Mouse (Mus musculus) midbrain, postnatal 0 days (tissue): Measurements from ENCODE around the gene Klhdc3. TPM values are rescaled to one million over a fixed set of nuclear protein-coding genes. Genes with fewer than 3 reads are reported as not detected.

Experiments
- ATAC-seq: fragments of 200-750 bp; cut with Nextera tagmentation; 2 replicates; pipeline ENCODE4 v1.8.0; 2017; ENCODE audit warnings: moderate number of reproducible peaks, mild to moderate bottlenecking, moderate TSS enrichment, moderate library complexity; ENCODE audit not compliant: low FRiP score
- DNase-seq: peaks from one replicate; pipeline ENCODE4 v3.0.0-alpha.2; 2015; ENCODE audit warnings: low spot score
- H3K27ac ChIP-seq: fragments of 300-500 bp; sonication (generic); 2 replicates; pipeline ENCODE4 v1.5.1; 2014; ENCODE audit warnings: low read depth, mild to moderate bottlenecking, low read length, mixed read lengths
- H3K27me3 ChIP-seq: fragments of 300-500 bp; sonication (generic); 2 replicates; pipeline ENCODE4 v1.6.1; 2014; ENCODE audit warnings: low read length, control low read depth, mixed read lengths; ENCODE audit not compliant: insufficient read depth
- H3K36me3 ChIP-seq: fragments of 300-500 bp; sonication (generic); 2 replicates; pipeline ENCODE4 v1.6.1; 2014; ENCODE audit warnings: low read length, control low read depth, mixed read lengths; ENCODE audit not compliant: insufficient read depth
- H3K4me1 ChIP-seq: fragments of 300-500 bp; sonication (generic); 2 replicates; pipeline ENCODE4 v1.6.1; 2014; ENCODE audit warnings: mild to moderate bottlenecking, control low read depth, antibody characterized with exemption, low read length, mixed read lengths; ENCODE audit not compliant: insufficient read depth
- H3K4me2 ChIP-seq: fragments of 300-500 bp; sonication (generic); 2 replicates; pipeline ENCODE4 v1.6.1; 2014; ENCODE audit warnings: low read depth, mild to moderate bottlenecking, low read length, mixed read lengths; ENCODE audit not compliant: poor library complexity, severe bottlenecking
- H3K4me3 ChIP-seq: fragments of 300-500 bp; sonication (generic); 2 replicates; pipeline ENCODE4 v1.5.1; 2014; ENCODE audit warnings: low read depth, mild to moderate bottlenecking, low read length, moderate library complexity
- H3K9ac ChIP-seq: fragments of 300-500 bp; sonication (generic); replicated peaks from 2 replicates; pipeline ENCODE4 v1.6.1; 2014; ENCODE audit warnings: mild to moderate bottlenecking, low read length, moderate library complexity, mixed read lengths; ENCODE audit not compliant: poor library complexity, severe bottlenecking
- H3K9me3 ChIP-seq: fragments of 300-500 bp; sonication (generic); 2 replicates; pipeline ENCODE4 v1.6.1; 2016; ENCODE audit warnings: low read length, control low read depth
- CTCF ChIP-seq: IDR thresholded peaks from 2 replicates; pipeline ENCODE4 v1.5.1; 2016; ENCODE audit warnings: antibody characterized with exemption, mild to moderate bottlenecking
- WGBS: fragments of 180-500 bp; shearing (Covaris S2); extraction: QIAGEN DNeasy Blood & Tissue Kit; methylation state at CpG from one replicate; pipeline ENCODE4 v1.1.7; 2014; 5-methylcytosine and 5-hydroxymethylcytosine counted together
- polyA plus RNA-seq: library from polyadenylated mRNA; unstranded; fragments of >200 nt; fragmentation: Nextera tagmentation; extraction: Ambion mirVana; gene quantifications from 2 replicates; pipeline ENCODE4 v1.2.1, GENCODE M21; 2015
- total RNA-seq: library from RNA; depleted of rRNA; stranded (reverse); fragments of >200 nt; gene quantifications from 2 replicates; pipeline ENCODE4 v1.2.3, GENCODE M21; 2014

Klhdc3 gene
- total and polyA plus RNA-seq, 2 experiments from 2014 or later, result 98.7 to 185 TPM

- no peaks in the 10 kb centered on the region for H3K36me3 ChIP-seq
- 1% methylated on average over 48 of the region's 48 CpGs for WGBS
- no peaks in the 10 kb centered on the region for H3K9me3 ChIP-seq
- H3K4me2 ChIP-seq, result peak within 1 kb of the TSS; percentile 74
- peak within 1 kb of the TSS; percentile 92 for H3K4me3 ChIP-seq
- peaks cover 17% of the 10 kb centered on the region for H3K4me1 ChIP-seq
- no peaks in the 10 kb centered on the region for H3K27me3 ChIP-seq
- H3K9ac ChIP-seq, result peak within 1 kb of the TSS; percentile 95
- peak; percentile 95 for ATAC-seq
- DNase-seq, result peak; percentile 99
- peak; percentile 21 for TF ChIP-seq CTCF
- peak within 1 kb of the TSS; percentile 85 for H3K27ac ChIP-seq
Observed at GRCm38 (mm10) chr17:46704887-46705835, 24.4 kb upstream of the Klhdc3 start, which contains the start of gene Ppp2r5d. Ppp2r5d (minus strand) TSS chr17:46705111.

GRCm38 (mm10) chr17:46703971-46704886 lies 23.5 kb upstream of the Klhdc3 start:
- Histone ChIP-seq H3K4me3 (peak overlapping the region; percentile 92), H3K36me3 (peaks cover 7% of the 10 kb centered on the region), H3K9ac (peak overlapping the region; percentile 95), H3K4me1 (peaks cover 17% of the 10 kb centered on the region), H3K4me2 (peak overlapping the region; percentile 63), H3K27me3 (no peaks in the 10 kb centered on the region), H3K9me3 (no peaks in the 10 kb centered on the region), H3K27ac (peak overlapping the region; percentile 78)
- TF ChIP-seq CTCF, result no peak
- DNase-seq (no peak), ATAC-seq (peak; percentile 65; the same call in 1 of the 2 replicates)
- WGBS, result 4% methylated on average over 33 of the region's 41 CpGs

- Histone ChIP-seq H3K9ac (peak overlapping the region; percentile 44; the same call in 1 of the 2 replicates), H3K36me3 (peaks cover 18% of the 10 kb centered on the region), H3K4me1 (peaks cover 17% of the 10 kb centered on the region), H3K27ac (no peak overlapping the region), H3K4me3 (0 out of 2 replicates have a peak overlapping the region, but pooled peaks have one; percentile 92), H3K4me2 (0 out of 2 replicates have a peak overlapping the region, but pooled peaks have one; percentile 63), H3K27me3 (no peaks in the 10 kb centered on the region), H3K9me3 (no peaks in the 10 kb centered on the region)
- DNase-seq (no peak), ATAC-seq (no peak)
- no peak for TF ChIP-seq CTCF
- WGBS, result 92% methylated on average over 5 of the region's 5 CpGs
Observed at GRCm38 (mm10) chr17:46702506-46702905, 21.8 kb upstream of the Klhdc3 start.

- peaks cover 18% of the 10 kb centered on the region for H3K36me3 ChIP-seq
- no peak for TF ChIP-seq CTCF
- no peak for ATAC-seq
- H3K9me3 ChIP-seq, result no peaks in the 10 kb centered on the region
- no peaks in the 10 kb centered on the region for H3K27me3 ChIP-seq
- peaks cover 17% of the 10 kb centered on the region for H3K4me1 ChIP-seq
- H3K4me2 ChIP-seq, result 0 out of 2 replicates have a peak overlapping the region, but pooled peaks have one; percentile 2
- no peak for DNase-seq
- 86% methylated on average over 12 of the region's 12 CpGs for WGBS
- no peak overlapping the region for H3K27ac ChIP-seq
- no peak overlapping the region; the same call in 1 of the 2 replicates for H3K9ac ChIP-seq
- H3K4me3 ChIP-seq, result no peak overlapping the region
Observed at GRCm38 (mm10) chr17:46702100-46702499, 21.4 kb upstream of the Klhdc3 start.

- 68% methylated on average over 12 of the region's 12 CpGs for WGBS
- H3K4me1 ChIP-seq, result peaks cover 17% of the 10 kb centered on the region
- H3K9ac ChIP-seq, result no peak overlapping the region
- no peaks in the 10 kb centered on the region for H3K9me3 ChIP-seq
- H3K4me2 ChIP-seq, result peak overlapping the region; percentile 2; the same call in 1 of the 2 replicates
- no peaks in the 10 kb centered on the region for H3K27me3 ChIP-seq
- H3K36me3 ChIP-seq, result peaks cover 18% of the 10 kb centered on the region
- DNase-seq (no peak), ATAC-seq (no peak)
- TF ChIP-seq CTCF, result no peak
- H3K4me3 ChIP-seq, result no peak overlapping the region
- H3K27ac ChIP-seq, result no peak overlapping the region
Observed at GRCm38 (mm10) chr17:46701489-46701888, 20.8 kb upstream of the Klhdc3 start.
